Mouse (Mus musculus) heart, adult 11 months (tissue): Measurements from ENCODE around the gene Ifitm2.

ENCODE experiments used
- DNase-seq: peaks from one replicate; pipeline ENCODE4 v3.0.0; 2022

The Ifitm2 gene

DNA sequence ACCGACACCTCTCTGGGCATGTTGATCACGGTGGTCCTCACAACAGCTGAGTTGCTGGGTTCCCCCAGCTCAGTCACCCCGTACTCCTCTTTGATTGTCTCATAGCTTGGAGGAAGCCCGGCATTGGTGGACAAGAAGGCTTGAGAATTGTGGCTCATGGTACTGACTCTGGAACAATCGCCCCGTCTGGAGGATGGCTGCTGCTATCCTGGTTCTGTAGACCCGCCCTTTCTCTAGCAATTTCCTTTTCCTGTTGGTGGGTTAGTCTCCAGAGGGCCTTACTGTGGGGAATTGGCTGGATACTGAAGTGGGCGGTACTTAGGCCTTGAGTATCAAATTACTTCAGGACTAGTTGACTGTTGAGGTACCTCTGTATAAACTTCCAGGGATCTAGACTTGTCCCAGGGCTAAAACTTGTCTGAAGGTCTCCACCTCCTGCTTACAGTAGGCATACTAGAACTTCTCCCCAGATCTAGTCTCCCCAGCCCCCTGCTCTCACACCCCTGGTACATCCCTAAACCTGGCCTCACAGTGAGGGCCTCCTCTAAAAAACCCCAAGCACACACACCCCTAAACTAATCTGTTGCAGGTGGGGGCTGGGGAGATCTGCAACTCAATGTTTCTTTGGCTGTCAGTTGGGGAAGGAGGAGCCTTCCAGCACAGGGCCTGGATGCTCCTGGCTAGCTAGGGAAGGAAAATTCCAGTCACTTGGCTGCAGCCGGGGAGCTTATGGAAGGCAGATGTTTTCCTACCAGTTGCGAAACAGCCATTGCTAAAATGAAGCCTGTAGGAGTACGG lies at the start of gene Ifitm2, which contains the start of gene Gm45717:
Ifitm2 (minus strand) TSS at position 230 of the 798 bp plus-strand sequence.
Gm45717 (minus strand) TSS at position 180 of the 798 bp plus-strand sequence.
- DNase-seq: peak; percentile 99

DNA sequence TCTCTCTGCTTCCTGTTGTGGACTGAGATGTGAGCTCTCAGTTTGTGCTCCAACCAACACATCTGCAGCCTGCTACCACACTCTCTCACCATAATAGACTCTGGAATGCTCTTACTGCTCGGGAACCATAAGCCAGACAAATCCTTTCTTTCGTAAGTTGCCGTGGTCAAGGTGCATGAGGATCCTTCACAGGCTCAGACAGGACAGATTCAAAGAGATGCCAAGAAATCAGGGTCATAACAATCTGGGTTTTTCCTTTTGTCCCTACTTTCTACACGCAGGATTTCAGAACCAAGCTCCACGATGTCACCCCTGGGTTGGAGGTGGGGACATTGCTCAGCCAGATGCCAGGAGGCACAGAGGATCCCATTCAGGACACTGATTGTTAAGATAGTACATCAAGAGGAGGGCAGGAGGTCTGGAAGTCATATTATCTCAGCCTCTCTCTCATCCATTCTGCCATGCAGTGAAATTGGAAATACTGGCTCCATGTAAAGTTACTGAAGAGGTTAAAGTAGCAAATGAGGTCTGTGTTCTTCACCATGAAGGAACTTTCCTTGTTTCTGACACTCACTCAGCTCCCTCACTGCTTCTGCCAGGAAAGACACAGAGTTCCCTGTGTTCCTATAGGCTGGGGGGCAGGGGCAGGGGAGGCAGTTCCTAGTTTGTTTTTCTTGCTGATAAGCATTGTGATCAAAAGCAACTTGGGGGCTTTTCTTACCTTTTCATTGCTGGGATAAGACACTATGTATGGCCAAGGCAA lies 47.6 kb upstream of the Ifitm2 start:
- no peak for DNase-seq

DNA sequence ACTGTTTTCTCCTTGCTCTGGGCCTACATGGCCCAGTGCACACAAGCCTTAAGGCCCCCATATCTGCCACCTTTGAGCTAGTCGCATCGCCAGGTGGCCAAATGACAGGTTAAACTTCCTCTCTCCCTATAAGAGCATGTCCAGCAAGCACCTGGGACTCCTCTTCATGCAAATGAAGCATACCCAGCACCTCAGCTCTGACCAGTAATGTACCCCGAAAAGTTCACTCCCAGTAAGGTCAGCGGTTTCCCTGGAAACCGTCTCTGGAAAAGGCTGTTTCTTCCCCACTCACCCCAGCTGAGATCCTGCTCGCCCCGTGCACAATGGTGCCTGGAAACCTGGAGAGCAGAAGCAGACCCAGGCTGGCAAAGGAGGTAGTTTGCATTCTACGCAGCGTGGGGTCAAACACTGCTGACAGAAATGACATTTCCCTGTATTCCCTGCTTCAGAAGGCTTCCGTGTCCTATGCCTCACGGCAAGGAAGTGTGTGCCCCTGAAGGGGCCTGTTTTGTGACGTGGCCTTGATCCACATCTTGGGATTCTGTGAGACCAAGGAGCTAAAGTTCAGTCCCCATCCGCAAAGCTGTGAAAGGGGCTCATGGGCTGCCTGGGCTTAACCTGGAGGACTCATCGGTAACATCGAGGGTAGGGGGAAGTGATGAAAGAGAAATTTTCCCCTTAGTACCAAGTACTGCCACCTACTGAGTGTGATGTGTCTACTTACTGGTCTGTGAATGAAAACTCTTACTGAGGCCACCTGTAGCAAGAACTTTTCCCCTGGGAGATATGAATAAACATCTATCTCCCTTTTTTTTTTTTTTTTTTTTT lies 45.3 kb upstream of the Ifitm2 start:
- DNase-seq: no peak

DNA sequence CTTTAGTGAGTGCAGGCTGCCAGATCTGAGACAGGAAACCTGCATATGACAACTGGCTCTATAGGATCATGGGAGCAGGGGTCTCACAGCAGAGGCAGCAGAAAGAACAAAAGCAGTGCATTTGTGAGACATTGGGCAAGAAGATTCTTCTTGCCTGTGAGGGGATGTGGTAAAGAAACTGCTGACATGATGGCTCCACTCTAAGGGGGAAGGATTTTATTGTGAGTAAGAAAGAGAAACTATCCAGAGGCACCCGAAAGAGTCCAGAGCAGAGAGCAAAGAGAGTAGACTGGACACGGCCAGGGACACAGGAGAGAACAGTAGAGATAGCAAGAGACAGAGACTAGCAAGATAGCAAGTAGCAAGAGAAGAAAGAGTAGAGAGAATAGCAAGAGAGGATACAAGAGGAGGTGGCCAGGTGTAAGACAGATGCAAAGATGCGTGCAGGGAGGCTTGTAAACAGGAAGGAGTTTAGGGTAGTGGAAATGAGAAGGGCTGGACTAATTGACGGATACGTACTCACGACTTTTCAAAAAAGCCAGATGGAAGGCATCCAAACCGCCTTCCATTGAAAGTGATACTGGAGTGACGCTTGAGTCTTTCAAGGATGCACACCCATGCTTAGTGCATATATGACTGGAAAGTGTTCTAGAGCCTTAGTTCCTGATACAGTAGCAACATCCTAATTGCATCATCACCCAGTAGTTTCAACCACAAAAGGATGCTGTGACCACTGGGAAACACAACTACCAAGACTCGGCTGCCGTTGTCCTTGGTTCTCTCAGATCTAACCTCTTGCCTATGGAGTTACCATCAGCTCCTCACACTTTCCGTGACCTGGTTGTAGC lies 43.3 kb upstream of the Ifitm2 start:
- DNase-seq: no peak

DNA sequence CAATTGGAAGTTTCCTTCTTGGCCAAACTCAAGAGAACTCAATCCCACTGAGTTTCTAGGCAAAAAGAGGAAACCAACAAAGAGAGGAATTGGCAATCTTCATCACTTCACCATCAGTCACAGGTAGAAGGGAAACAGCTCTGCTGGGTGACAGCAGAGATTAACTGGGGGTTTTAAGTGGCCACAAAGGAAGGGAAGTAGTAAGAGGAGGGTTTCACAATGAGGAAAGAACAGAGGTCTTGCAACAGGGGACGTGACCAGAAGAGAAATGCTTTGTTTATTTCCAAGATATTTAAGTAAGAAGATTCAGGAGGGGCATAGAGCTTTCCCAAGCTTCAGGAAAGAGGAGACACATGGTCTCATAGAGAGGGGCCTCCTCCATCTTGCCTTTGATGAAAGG lies 42.0 kb upstream of the Ifitm2 start:
- DNase-seq: no peak

GRCm38 (mm10) chr7:140991117-140991689 lies 35.4 kb upstream of the Ifitm2 start:
- no peak for DNase-seq

GRCm38 (mm10) chr7:140990622-140991021 lies 34.8 kb upstream of the Ifitm2 start:
- no peak for DNase-seq

GRCm38 (mm10) chr7:140990185-140990584 lies 34.4 kb upstream of the Ifitm2 start:
- no peak for DNase-seq

DNA sequence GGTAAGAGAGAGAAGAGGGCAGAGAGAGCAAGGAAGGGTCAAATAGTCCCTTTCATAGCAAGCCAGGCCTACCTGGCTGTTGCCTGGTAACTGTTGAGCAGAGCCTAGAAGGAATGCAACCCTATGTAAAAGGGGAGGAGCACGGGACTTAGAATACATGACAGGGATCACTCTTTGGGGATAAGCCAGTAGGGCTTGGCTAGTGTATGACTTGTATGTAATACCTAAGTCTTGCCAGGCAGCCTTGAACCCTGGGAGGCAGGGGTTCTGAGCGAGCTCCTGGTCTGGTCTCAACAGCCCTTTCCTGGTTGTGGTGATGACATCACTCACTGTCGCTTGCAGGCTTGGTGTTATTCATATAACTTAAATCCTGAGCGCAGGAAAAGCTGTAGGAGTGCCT lies 33.2 kb upstream of the Ifitm2 start:
- no peak for DNase-seq

DNA sequence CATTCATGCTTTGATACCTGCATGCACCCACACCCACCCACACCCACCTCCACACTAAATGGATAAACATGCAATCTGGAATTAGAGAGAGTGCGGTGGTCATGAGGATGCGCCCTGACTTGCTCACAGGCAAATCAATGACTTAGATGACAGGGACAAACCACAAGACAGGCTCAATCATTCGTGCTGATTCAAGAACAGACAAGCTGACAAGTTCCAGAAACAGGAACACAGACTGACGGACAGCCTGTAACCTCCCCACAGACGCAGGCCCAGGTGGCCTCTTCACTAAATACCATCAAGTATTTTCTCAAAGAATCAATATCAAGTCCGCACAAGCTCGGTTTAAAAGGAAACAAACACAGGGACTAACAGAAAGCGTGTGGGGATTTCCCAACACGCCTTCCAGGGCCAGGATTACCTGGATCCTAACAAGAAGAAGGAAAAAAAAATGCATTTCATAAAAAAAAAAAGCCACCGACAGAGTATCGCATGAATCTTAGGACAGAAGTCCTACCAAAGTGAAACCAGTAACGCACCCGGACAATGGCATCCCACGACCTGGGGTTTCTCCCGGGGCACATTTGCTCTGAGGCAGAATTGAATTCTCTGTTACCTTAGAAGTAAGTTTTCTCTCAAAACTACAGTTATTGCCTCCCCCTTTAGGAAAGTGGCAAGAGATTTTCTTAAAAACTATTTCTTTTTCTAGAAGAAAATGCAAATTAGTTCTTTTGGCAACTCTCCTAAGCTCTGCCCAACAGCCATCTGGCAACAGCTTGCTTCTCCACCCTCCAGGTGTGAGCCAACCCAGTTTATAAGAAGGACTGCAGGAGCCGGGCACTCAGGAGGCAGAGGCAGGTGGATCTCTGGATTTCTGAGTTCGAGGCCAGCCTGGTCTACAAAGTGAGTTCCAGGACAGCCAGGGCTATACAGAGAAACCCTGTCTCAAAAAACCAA lies 31.7 kb upstream of the Ifitm2 start:
- DNase-seq: peak; percentile 67

- peak; percentile 61 for DNase-seq
These were observed 27.2 kb upstream of the Ifitm2 start for GRCm38 (mm10) chr7:140982971-140983370.

GRCm38 (mm10) chr7:140981704-140982103 lies 25.9 kb upstream of the Ifitm2 start:
- DNase-seq: peak; percentile 16

DNA sequence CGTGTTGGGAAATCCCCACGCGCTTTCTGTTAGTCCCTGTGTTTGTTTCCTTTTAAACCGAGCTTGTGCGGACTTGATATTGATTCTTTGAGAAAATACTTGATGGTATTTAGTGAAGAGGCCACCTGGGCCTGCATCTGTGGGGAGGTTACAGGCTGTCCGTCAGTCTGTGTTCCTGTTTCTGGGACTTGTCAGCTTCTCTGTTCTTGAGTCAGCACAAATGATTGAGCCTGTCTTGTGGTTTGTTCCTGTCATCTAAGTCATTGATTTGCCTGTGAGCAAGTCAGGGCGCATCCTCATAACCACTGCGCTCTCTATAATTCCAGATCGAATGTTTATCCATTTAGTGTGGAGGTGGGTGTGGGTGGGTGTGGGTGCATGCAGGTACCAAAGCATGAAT lies 20.9 kb upstream of the Ifitm2 start:
- peak; percentile 61 for DNase-seq

DNA sequence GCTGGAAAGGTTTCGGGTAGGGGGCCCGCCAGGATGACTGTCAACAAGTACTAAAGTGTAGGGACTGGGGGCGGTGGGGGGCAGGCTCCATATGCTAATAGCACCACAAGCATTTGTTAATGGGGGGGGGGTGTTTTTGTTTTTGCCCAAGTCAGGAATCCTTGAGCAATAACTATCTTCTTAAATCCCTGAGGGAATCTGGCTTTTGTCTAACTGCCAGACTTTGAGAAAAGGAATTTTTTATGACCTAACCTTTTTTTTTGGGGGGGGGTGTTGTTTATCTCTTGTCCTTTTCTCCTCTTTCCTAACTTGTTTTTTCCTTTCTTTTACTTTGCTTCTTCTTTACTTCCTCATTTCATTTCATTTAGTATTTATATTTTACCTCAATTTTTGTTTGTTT lies 19.7 kb upstream of the Ifitm2 start:
- no peak for DNase-seq

GRCm38 (mm10) chr7:140974940-140975339 lies 19.2 kb upstream of the Ifitm2 start:
- peak; percentile 84 for DNase-seq

GRCm38 (mm10) chr7:140973396-140974165 lies 17.8 kb upstream of the Ifitm2 start:
- peak; percentile 89 for DNase-seq

- peak; percentile 98 for DNase-seq
These were observed 15.8 kb upstream of the Ifitm2 start for GRCm38 (mm10) chr7:140971479-140972171.

DNA sequence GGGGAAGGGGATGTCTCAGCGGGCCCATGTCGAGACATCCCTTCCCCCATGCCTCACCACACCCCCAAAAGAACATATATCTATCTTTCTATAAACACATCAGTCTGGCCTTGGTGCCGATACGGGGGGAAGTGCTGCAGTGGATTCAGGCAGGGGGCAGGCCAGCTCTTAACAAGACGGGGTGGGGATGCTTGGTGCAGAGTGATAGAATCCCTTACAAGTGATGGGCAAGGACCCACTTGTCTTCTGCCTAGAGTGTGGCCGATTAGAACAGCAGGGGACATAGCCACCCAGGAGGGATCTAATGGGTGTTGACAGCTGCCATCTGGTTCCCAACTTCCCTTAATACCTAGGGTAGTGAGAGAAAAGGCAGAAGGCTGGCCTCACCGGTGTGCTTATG lies 15.1 kb upstream of the Ifitm2 start:
- DNase-seq: no peak

DNA sequence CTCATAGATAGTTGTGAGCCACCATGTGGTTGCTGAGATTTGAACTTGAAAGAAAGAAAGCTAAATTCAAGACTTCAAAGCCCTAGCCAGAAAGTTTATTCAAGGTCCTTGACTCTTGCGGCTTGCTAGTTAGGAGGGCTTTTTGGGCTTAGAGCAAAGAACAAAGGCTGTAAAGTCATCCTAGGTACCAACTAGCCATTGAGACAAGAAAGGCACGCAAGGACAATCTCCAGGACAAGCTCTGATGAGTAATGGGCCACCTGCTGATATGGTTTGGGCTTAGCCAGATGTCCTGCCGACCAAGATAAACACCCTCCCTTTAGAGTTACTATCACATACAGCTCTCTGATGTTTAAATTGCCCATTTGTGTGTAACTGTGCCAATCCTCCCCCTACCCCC lies 12.9 kb upstream of the Ifitm2 start:
- peak; percentile 34 for DNase-seq
